Mouse (Mus musculus) lung, embryonic 15.5 days (tissue): ENCODE data around the gene Mettl23. TPM values are rescaled to one million over a fixed set of nuclear protein-coding genes. Genes with fewer than 3 reads are reported as not detected.

Experiments used
- ATAC-seq: fragments of 200-750 bp; cut with Nextera tagmentation; 2 replicates; pipeline ENCODE4 v1.8.0; 2017; ENCODE audit warnings: moderate number of reproducible peaks, borderline replicate concordance; ENCODE audit not compliant: low FRiP score, low TSS enrichment; ENCODE audit errors: extremely low read depth
- H3K27ac ChIP-seq: fragments of 300-500 bp; sonication (generic); 2 replicates; pipeline ENCODE4 v1.5.1; 2015; ENCODE audit warnings: moderate library complexity, mild to moderate bottlenecking, inconsistent platforms
- H3K27me3 ChIP-seq: fragments of 300-500 bp; sonication (generic); 2 replicates; pipeline ENCODE4 v1.6.1; 2015; ENCODE audit warnings: inconsistent platforms
- H3K36me3 ChIP-seq: fragments of 300-500 bp; sonication (generic); 2 replicates; pipeline ENCODE4 v1.6.1; 2015; ENCODE audit warnings: inconsistent platforms
- H3K4me1 ChIP-seq: fragments of 300-500 bp; sonication (generic); 2 replicates; pipeline ENCODE4 v1.6.1; 2015; ENCODE audit warnings: inconsistent platforms
- H3K4me2 ChIP-seq: fragments of 300-500 bp; sonication (generic); 2 replicates; pipeline ENCODE4 v1.6.1; 2015; ENCODE audit warnings: inconsistent platforms, mild to moderate bottlenecking, moderate library complexity
- H3K4me3 ChIP-seq: fragments of 300-500 bp; sonication (generic); 2 replicates; pipeline ENCODE4 v1.5.1; 2015; ENCODE audit warnings: mild to moderate bottlenecking, inconsistent platforms
- H3K9ac ChIP-seq: fragments of 300-500 bp; sonication (generic); 2 replicates; pipeline ENCODE4 v1.6.1; 2015; ENCODE audit warnings: inconsistent platforms
- H3K9me3 ChIP-seq: fragments of 300-500 bp; sonication (generic); 2 replicates; pipeline ENCODE4 v1.6.1; 2016; ENCODE audit warnings: inconsistent platforms
- WGBS: fragments of 180-500 bp; shearing (Covaris S2); methylation state at CpG from one replicate; pipeline ENCODE4 v1.1.7; 2015; 5-methylcytosine and 5-hydroxymethylcytosine counted together
- polyA plus RNA-seq: library from polyadenylated mRNA; unstranded; fragments of >200 nt; fragmentation: Nextera tagmentation; extraction: Ambion mirVana; gene quantifications from 2 replicates; pipeline ENCODE4 v1.2.1, GENCODE M21; 2015

The Mettl23 gene
- polyA plus RNA-seq, 1 experiment from 2014 or later, result 61.3 TPM

DNA sequence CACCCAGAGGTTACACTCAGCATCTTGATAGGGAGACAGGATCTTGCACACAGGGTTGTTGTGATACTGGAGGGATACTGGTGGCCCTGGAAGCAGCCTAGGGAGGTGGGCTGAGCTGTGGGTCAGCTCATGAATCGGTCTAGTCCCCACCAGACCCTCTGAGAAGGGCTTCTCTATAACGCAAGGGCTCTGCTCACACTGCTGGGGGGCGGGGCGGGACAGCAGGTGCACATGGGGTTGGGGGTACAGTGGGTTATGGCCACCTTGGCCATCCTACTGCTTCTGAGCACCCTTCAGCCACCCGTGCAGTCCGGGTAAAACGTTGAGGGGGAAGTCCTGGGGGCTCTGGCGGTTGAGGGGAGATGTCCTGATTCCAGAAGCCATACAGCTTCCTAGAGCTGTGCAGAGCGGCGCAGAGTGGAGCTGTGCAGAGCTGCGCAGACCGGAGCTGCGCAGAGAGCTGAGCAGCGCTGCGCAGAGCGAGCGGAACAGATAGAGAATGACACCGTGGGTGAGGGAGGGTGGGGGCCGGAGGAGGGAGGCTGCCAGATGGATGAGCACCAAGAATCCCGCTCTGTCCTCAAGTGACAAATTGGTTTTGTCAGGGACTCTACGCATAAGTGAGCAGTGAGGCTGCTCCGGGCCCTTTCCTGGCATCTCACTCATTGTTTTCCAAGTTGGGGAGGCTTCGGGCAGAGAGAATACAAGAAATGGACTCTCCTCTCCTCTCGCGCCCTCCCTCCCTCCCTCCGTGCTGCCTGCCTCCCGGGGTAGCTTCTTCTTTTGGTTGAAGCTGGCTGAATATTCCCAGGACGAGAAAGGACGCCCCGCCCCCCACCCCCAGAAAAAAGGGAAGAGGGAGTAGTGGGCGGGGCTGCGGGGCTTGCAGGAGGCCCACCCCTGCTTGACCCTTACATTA is 31.8 kb upstream of the Mettl23 start:
- Histone ChIP-seq H3K27me3 (no peaks in the 10 kb centered on the region; the same call in 1 of the 2 replicates), H3K4me3 (peak overlapping the region; percentile 27), H3K4me1 (peaks cover 54% of the 10 kb centered on the region), H3K4me2 (peak overlapping the region; percentile 71), H3K36me3 (no peaks in the 10 kb centered on the region), H3K27ac (peak overlapping the region; percentile 70), H3K9ac (peak overlapping the region; percentile 11; the same call in 1 of the 2 replicates), H3K9me3 (no peaks in the 10 kb centered on the region)
- peak; percentile 69 for ATAC-seq
- WGBS, result 9% methylated on average over 30 of the region's 32 CpGs

GRCm38 (mm10) chr11:116812793-116813529 is 30.1 kb upstream of the Mettl23 start:
- H3K4me2 ChIP-seq, result peak overlapping the region; percentile 4; the same call in 1 of the 2 replicates
- H3K9ac ChIP-seq, result no peak overlapping the region
- peak overlapping the region; percentile 91 for H3K27ac ChIP-seq
- H3K4me1 ChIP-seq, result peaks cover 52% of the 10 kb centered on the region
- no peaks in the 10 kb centered on the region; the same call in 1 of the 2 replicates for H3K27me3 ChIP-seq
- H3K9me3 ChIP-seq, result no peaks in the 10 kb centered on the region
- 0 out of 2 replicates have a peak, but pooled peaks have one; percentile 3 for ATAC-seq
- H3K4me3 ChIP-seq, result no peak overlapping the region
- 33% methylated on average over 21 of the region's 21 CpGs for WGBS
- no peaks in the 10 kb centered on the region for H3K36me3 ChIP-seq

GRCm38 (mm10) chr11:116813610-116814009 is 29.5 kb upstream of the Mettl23 start:
- Histone ChIP-seq H3K4me2 (0 out of 2 replicates have a peak overlapping the region, but pooled peaks have one; percentile 2), H3K4me1 (peaks cover 50% of the 10 kb centered on the region), H3K27me3 (no peaks in the 10 kb centered on the region; the same call in 1 of the 2 replicates), H3K4me3 (no peak overlapping the region), H3K27ac (peak overlapping the region; percentile 91), H3K9ac (no peak overlapping the region), H3K36me3 (no peaks in the 10 kb centered on the region), H3K9me3 (no peaks in the 10 kb centered on the region)
- no peak for ATAC-seq
- WGBS, result 78% methylated on average over 13 of the region's 13 CpGs

DNA sequence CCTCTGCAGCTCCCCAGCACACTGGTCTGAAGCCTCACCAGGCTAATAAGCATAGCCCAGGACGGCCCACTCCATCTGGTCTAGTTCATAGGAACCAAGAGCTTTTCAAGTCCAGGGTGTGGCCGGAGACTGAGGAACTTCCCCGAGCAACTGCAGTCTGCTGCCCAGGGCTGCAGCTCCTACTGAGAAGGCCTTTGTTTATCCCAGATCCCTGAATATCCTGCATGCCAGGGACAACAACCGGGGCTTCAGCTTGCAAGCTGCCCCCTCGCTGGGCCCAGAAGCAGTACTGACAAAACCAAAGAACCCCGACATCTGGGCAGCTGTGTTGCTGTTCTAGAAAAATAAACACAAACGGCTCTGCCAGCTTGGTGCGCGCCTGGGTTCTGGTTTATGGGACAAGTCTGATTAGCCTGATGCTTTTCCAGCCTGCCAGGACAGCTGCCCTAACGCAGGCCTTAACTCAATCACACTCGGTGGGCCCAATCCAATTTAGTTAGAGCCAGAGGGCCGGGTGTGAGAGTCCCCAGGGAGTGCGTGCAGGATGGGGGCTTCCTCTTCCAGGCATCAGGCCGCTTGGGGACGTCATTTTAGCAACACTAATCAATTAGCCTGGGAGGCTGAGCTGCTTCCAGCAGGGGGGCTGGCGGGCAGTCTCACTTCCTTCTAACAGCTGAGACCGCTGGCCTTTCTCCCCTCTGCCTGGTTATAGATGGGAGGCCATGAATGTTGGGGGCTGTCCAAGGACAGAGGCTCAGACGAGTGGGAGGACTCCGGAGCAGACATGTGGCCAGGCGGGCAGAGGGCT is 28.8 kb upstream of the Mettl23 start:
- peaks cover 50% of the 10 kb centered on the region for H3K4me1 ChIP-seq
- H3K4me2 ChIP-seq, result peak overlapping the region; percentile 36
- ATAC-seq, result peak; percentile 86
- no peaks in the 10 kb centered on the region for H3K9me3 ChIP-seq
- H3K27me3 ChIP-seq, result no peaks in the 10 kb centered on the region; the same call in 1 of the 2 replicates
- H3K36me3 ChIP-seq, result no peaks in the 10 kb centered on the region
- H3K4me3 ChIP-seq, result no peak overlapping the region
- 21% methylated on average over 20 of the region's 20 CpGs for WGBS
- peak overlapping the region; percentile 91 for H3K27ac ChIP-seq
- H3K9ac ChIP-seq, result no peak overlapping the region

GRCm38 (mm10) chr11:116814884-116815415 is 28.1 kb upstream of the Mettl23 start:
- no peaks in the 10 kb centered on the region for H3K9me3 ChIP-seq
- H3K27ac ChIP-seq, result peak overlapping the region; percentile 91
- H3K4me3 ChIP-seq, result no peak overlapping the region
- peak overlapping the region; percentile 36 for H3K4me2 ChIP-seq
- ATAC-seq, result no peak
- peaks cover 50% of the 10 kb centered on the region for H3K4me1 ChIP-seq
- no peak overlapping the region for H3K9ac ChIP-seq
- no peaks in the 10 kb centered on the region; the same call in 1 of the 2 replicates for H3K27me3 ChIP-seq
- WGBS, result 32% methylated on average over 7 of the region's 7 CpGs
- no peaks in the 10 kb centered on the region for H3K36me3 ChIP-seq

GRCm38 (mm10) chr11:116816769-116817168 is 26.3 kb upstream of the Mettl23 start:
- Histone ChIP-seq H3K4me1 (peaks cover 54% of the 10 kb centered on the region), H3K9ac (no peak overlapping the region), H3K27me3 (no peaks in the 10 kb centered on the region), H3K4me3 (no peak overlapping the region), H3K27ac (no peak overlapping the region), H3K9me3 (no peaks in the 10 kb centered on the region), H3K36me3 (no peaks in the 10 kb centered on the region), H3K4me2 (no peak overlapping the region)
- no peak for ATAC-seq
- WGBS, result 73% methylated on average over 5 of the region's 5 CpGs

GRCm38 (mm10) chr11:116817567-116817966 is 25.5 kb upstream of the Mettl23 start:
- H3K36me3 ChIP-seq, result no peaks in the 10 kb centered on the region

GRCm38 (mm10) chr11:116818722-116819121 is 24.4 kb upstream of the Mettl23 start:
- WGBS, result 42% methylated on average over 8 of the region's 8 CpGs
- H3K9ac ChIP-seq, result no peak overlapping the region
- ATAC-seq, result no peak
- no peaks in the 10 kb centered on the region for H3K9me3 ChIP-seq
- no peaks in the 10 kb centered on the region for H3K36me3 ChIP-seq
- no peak overlapping the region for H3K4me2 ChIP-seq
- H3K4me1 ChIP-seq, result peaks cover 41% of the 10 kb centered on the region
- H3K4me3 ChIP-seq, result no peak overlapping the region
- H3K27ac ChIP-seq, result no peak overlapping the region
- H3K27me3 ChIP-seq, result no peaks in the 10 kb centered on the region

More at GRCm38 (mm10) chr11:116817567-116817966, 25.5 kb upstream of the Mettl23 start:
- Histone ChIP-seq H3K4me3 (no peak overlapping the region), H3K4me1 (peaks cover 53% of the 10 kb centered on the region), H3K9me3 (no peaks in the 10 kb centered on the region), H3K9ac (no peak overlapping the region), H3K27me3 (no peaks in the 10 kb centered on the region), H3K27ac (no peak overlapping the region), H3K4me2 (no peak overlapping the region)
- WGBS, result 94% methylated on average over 5 of the region's 5 CpGs
- no peak for ATAC-seq

GRCm38 (mm10) chr11:116819932-116820593 is 23.0 kb upstream of the Mettl23 start:
- H3K27ac ChIP-seq, result no peak overlapping the region; the same call in 1 of the 2 replicates
- WGBS, result 69% methylated on average over 5 of the region's 5 CpGs
- no peaks in the 10 kb centered on the region for H3K27me3 ChIP-seq

DNA sequence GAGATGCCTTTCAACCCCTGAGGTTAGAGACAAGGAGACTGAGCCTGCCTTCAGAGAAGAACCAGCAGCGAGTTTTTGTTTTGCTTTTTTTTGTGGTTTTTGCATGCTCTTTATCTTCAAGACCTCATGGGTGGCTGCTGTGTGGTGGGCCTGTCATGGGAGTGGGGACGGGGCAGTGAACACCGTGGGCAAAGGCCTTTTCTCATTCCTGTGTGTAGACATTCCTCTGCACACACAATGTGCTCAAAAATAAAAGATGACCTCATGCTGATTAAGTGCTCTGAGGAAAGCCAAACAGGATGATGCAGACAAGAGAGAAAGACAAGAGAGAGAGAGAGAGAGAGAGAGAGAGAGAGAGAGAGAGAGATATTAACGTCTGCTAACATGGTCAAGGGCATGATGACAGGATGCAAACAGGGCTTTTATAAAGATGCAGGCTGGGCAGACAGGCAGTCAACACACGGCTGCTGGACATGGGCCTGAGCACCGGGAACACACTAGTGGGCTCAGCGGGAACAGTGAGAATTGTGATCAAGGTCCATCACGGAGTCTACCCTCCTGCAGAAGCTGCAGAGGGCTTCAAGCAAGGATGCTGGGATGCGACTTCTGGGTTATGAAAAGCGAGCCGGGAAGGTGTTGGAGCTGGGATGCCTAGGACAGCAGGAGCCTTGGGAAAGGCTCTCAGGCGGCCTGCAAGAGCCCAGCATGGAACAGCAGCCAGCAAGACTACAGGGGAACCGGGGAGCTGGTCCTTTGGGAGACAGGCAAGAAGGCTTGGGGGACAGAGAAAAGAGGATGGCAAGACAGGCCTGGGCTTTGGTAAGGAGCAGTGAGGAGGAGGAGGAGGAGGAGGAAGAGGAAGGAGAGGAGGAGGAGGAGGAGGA is 21.8 kb upstream of the Mettl23 start:
- H3K4me2 ChIP-seq, result no peak overlapping the region
- peaks cover 23% of the 10 kb centered on the region for H3K4me1 ChIP-seq
- H3K9me3 ChIP-seq, result no peaks in the 10 kb centered on the region
- H3K36me3 ChIP-seq, result no peaks in the 10 kb centered on the region
- H3K9ac ChIP-seq, result no peak overlapping the region
- no peaks in the 10 kb centered on the region for H3K27me3 ChIP-seq
- no peak overlapping the region for H3K4me3 ChIP-seq
- peak overlapping the region; percentile 51; the same call in 1 of the 2 replicates for H3K27ac ChIP-seq
- no peak for ATAC-seq
- WGBS, result 54% methylated on average over 13 of the region's 13 CpGs

More at GRCm38 (mm10) chr11:116819932-116820593, 23.0 kb upstream of the Mettl23 start:
- H3K4me1 ChIP-seq, result peaks cover 28% of the 10 kb centered on the region
- ATAC-seq, result no peak
- H3K9ac ChIP-seq, result no peak overlapping the region
- H3K36me3 ChIP-seq, result no peaks in the 10 kb centered on the region
- no peak overlapping the region for H3K4me2 ChIP-seq
- H3K9me3 ChIP-seq, result no peaks in the 10 kb centered on the region
- no peak overlapping the region for H3K4me3 ChIP-seq
